Mouse (Mus musculus): ENCODE data around the gene Gm4981.
"Not testable (repeated sequence)": the region's sequence is repeated elsewhere in the genome, so short reads cannot be mapped to it uniquely, and the experiment has no call there.

The Gm4981 gene

DNA sequence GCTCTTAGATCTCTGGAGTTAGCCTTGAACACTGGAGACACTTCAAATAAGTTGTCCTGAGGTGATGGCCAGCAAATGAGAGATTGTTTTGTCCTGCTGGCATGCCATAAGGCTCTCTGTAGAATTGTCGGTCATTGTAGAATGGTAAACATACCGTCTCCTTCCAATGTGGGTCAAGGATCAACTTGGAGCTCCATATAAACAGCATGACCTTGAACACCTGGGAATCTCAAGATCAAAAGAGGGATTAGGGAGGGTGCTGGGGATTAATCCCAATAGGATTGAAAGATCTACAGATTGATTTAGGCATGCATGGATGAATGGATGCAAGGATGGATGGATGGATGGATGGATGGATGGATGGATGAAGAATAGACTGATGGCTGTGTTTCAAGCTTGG is 14.9 kb downstream of the Gm4981 start:
- DNase-seq, result not testable (repeated sequence)

DNA sequence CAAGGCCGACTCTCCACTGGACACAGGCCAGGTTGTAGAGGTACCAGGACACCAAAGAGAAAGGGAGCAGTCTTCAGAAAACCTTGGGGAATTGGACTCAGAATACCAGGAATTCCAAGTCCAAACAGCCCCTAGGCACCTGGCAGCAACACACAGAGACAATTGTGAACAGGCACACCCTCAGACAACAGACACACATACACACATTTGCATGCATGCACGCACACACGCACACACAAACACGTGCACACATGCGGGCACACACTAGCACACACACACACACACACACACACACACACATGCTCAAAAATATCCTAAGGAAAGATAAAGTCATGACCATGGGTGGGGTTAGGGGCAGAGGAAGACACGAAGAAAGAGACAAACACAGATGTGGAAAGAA is 15.8 kb downstream of the Gm4981 start:
- DNase-seq, result no peak

DNA sequence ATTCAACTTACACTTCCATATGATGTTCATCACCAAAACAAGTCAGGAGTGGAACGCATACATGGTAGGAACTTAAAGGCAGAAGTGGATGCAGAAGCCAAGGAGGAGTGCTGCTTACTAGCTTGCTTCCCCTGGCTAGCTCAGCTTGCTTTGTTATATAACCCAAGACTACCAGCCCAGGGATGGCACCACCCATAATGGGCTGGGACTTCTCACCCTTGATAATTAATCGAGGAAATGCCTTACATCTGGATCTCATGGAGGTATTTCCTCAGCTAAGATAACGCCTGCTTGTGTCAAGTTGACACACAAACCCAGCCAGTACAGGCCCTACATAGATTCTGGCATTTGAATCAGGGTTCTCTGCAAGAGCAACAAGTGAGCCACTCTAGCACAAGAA is 19.1 kb downstream of the Gm4981 start:
- DNase-seq, result no peak

DNA sequence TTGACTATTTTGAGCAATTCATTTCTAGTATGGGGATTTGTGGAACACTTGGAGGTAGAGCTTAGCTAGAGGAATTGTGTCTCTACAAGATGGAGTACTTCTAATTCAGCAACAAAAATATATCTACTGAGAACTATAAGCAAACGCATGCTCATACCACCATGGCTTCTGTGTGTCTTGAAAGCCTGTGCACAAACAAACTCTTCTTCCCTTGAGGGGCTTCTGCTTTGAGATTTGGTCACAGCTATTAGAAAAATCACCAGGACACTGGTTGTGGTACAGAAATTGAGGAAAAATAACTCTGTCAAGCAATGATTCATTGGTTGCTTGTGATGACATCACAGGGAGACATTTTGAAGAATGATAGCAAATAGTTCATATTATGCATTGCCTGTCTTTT is 21.1 kb downstream of the Gm4981 start:
- DNase-seq, result no peak

DNA sequence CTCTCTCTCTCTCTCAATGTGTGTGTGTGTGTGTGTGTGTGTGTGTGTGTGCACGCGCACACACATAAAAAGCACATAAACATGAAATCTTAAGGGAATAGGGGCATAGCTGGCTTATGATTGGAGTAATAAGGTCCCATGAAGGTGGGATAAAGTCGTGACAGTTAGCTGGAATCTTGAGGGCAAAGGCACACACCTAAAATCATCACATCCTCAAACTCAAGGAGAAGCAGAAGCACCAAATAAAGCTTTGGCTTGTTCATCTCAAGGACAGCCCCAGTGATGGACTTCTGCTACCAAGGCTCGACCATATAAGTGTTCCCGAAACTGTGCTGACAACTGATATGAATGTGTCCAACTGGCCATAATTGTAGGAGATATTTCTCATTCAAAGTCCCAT is 21.6 kb downstream of the Gm4981 start:
- DNase-seq, result no peak

DNA sequence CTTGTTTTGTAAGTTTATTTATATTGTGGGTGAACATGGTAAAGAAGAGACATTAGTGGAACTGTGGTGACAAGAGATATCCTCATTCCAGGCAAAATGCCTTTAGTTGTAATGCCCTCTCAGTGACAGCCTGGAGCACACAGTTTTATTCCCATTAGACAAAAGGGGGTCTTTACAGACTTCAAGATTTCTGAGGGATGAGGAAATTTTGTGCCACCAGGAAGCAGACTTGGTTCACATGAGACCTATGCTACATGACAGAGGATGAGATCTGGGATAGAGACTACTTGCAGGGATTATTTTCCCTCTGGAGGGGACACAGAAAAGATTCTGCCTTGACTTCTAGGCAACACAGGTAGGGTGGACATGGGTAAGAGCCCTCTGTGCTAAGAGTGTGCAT is 22.0 kb downstream of the Gm4981 start:
- no peak for DNase-seq

DNA sequence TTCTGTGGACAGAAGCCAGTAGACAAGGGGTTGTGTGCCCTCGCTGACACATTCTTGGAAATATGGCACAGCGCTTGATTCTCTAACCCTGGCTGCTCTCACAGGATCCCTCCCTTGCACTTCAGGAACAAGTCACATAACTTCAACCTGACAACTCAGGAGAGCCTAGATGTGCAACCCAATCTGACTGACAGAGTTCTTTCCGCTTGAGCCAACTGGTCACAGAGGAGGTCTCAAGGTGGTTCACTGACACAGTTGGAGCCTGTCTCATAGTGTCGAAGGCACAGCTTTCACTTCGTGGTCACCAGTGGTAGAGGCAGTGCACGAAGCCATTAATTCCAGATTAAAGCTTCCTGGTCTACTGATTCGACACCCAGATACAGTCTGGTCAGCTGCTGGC is 24.3 kb downstream of the Gm4981 start:
- no peak for DNase-seq

DNA sequence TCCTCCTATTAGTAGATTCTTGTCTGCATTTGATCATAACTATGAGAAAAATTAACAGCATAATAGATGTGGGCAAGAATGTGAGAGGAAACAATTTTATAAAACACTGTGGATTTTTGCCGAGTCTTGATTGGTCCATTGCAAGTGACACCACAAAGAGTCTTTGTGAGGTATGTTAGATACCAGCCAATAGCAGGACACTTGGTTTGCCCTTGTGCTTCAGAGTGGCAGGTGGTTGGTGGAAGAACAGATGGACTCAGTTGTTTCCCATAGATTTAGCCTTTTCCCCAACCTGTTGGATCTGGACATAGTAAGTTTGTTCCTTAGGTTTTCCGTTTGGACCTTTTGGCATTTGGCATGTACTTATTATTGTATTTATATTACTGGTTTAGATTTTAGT is 25.3 kb downstream of the Gm4981 start:
- DNase-seq, result no peak

DNA sequence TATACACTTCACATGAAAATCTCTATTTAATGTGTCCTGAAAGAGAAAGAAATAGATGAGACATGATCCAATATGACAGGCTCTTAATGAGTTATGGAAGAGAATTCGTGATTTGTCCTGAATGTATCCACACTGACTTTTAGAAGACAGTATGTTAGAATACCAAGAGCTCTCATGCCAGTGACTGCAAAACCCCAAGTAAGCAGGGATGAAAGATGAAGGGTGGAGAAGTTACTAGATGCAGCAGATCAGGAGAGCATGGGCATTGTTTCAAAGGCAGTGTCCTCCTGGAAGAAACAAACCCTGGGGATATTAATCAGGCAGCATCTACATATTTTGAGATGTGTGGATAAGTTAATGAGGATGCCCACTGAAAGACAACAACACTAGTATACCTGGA is 26.0 kb downstream of the Gm4981 start:
- DNase-seq, result no peak

DNA sequence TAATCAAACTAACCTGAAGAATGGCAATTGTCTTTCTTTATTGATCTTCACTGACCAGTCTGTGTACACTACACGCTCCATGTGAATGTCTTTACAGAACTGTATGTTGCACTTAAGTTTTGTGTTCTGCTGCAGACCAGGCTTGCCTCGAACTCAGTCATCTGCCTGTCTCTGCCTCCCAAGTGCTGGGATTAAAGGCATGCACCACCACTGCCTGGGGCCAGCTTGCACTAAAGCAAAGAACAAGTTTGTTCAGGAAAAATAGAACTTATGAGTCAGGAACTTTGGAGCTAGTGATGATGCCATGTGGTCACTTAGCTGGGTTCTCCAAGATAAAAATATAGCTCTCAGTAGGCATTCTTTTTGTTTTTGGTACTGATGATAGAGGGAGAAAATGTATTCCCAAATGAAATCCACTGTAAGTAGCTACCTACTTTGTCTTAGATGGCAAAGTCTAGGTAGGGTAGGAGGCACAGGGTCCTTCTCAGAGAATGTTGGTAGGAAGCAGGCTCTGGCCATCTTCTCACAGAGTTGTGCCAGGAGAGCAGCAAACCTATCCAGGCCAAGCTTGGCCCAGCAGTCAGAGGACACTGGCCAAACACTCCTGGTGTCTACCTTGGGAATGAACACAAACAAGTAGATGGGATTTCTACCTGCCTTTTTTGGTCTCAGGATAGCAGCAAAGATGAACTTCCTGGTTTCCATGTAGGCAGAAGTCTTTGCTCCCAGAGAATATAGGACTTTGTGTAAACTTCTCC is 26.6 kb downstream of the Gm4981 start:
- DNase-seq, result no peak

DNA sequence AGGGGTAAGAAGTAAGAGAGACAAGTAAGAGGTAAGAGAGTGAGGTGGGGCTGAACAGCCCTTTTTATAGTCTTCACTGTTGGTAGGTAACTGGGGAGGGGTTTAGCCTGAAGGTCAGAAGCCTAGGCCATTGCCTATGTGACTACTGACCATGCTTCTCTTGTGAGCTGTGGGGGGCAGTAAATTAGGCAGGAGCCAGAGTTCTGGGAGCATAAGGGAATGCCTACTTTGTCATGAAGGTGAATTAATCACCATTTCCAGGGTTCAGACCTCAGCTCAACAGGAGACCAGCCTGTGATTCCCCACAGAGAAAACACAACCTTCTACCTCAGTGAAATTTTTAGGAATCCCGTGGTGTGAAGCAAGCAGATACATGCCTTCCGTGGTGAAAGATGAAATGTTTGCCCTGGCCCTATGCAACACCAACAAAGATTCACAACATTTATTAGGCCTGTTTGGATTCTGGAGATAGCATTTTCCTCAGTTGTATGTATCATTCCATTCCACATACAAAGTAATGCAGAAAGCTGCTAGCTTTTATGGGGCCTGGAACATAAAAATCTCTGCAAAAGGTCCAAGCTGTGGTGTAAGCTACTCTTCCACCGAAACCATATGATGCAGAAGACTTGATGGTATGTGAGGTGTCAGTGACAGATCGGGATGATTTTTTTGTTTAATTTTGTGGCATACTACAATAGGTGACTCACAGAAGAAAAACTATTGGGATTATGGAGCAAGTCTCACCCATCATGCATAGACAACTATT is 29.7 kb downstream of the Gm4981 start:
- DNase-seq, result no peak

DNA sequence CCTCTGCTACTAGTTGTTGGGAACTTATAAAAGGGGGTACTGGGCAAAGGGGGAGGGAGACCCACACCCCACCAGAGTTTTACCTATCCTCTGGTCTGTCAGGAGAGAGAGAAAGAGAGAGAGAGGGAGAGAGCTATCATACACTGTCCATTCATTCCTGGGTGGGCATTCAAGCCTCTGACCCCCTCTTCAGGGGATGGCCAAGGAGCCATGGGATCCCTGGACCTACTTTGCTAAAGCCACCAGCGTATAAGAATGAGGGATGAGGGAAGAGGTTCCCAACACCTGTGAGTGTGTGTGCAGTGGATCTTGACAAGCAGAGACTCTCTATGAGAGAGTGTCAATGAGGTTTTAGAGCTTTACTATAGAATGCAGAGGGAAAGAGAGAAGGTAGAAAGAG is 30.5 kb downstream of the Gm4981 start:
- DNase-seq, result no peak

All from kidney, postnatal 36 days (tissue).